Mouse (Mus musculus): ENCODE measurements around the gene D17H6S53E. TPM values are rescaled to one million over a fixed set of nuclear protein-coding genes. Genes with fewer than 3 reads are reported as not detected.
"Not testable (repeated sequence)": the region's sequence is repeated elsewhere in the genome, so short reads cannot be mapped to it uniquely, and the experiment has no call there.

The D17H6S53E gene
- total RNA-seq, 1 experiment from 2014 or later: 6.3 TPM

- no peak for ATAC-seq (replicated peaks; ENCODE audit: low read depth, poor library complexity, severe bottlenecking)
These were observed 25.9 kb upstream of the D17H6S53E start for GRCm38 (mm10) chr17:35100196-35100765.

GRCm38 (mm10) chr17:35101161-35101560 lies 25.0 kb upstream of the D17H6S53E start:
- ATAC-seq (replicated peaks; ENCODE audit: low read depth, poor library complexity, severe bottlenecking): no peak

DNA sequence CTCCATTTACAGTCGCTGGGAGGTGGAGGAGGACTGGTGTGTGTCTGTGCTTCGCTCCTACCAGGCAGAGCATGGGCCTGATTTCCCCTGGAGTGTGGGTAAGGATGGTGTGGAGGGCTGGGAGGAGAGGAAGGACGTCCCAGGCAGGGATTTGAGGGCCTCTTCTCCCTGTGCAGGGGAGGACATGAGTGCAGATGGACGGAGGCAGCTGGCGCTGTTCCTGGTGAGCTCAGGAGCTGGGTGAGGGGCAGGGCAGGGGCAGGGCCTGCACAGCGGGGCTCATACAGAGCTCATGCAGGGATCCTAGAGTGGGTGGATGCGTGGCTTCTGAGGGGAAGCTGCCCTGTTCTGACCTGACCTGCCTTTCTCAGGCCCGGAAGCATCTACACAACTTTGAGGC lies 23.9 kb upstream of the D17H6S53E start:
- no peak for ATAC-seq (replicated peaks; ENCODE audit: low read depth, poor library complexity, severe bottlenecking)

DNA sequence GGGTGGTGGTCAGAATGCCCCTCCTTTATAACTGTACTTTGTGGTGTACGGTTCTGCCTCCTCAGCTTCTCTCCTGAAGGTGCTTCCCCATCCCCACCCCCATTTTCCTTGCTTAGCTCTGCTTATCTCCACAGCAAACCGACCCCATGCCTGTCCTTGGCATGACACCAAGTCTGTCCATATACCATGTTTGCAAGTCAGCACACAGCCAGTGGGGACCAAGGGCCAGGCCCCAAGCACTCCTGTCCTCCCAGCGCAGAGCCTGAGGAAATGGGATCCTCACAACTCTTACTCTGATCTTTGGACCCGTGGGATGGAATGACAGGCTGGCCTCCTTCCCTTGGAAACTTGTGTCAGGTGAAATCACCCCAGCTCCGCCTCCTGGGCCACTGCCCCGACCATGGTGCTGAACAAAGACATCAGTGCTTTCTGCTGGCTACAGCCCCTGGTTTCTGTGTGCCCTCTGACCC lies 22.9 kb upstream of the D17H6S53E start:
- peak; percentile 58 for ATAC-seq (replicated peaks; ENCODE audit: low read depth, poor library complexity, severe bottlenecking)

DNA sequence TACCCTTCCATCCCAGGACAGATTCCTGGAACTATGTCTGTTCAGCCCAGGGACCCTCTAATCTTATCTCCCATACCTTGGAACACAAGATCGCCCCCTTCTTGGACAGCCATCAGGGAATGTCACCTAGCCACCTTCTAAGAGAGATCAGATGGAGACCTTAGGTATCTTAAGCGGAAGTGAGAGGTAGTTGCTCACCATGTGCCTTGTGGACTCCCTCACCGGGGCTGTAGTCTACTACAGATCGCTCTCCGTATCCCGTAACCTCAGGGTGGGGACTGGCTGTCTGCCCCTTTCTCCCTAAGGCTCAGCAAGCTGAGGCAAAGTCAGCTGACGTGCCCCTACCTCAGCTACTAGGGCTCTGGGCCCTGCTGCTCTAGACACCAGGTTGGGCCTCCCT lies 22.1 kb upstream of the D17H6S53E start:
- no peak for ATAC-seq (replicated peaks; ENCODE audit: low read depth, poor library complexity, severe bottlenecking)

DNA sequence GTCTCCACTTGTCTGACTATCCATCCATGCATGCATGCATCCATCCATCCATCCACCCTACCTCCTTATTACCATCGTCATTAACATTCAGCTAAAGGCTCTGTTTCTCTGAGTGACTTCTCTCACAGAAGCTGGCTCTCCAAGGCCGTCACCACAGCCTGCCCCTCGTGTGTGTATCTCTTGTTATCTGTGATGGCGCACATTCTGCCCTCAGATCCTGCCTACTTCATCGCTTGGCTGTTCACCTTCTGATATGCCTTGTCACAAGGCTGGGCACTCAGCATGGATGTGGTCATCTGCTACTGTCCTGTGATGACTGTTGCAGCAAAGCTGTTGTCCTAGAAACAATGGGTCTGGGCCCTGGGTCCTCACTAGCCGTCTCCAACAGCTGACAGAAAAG lies 21.4 kb upstream of the D17H6S53E start:
- peak; percentile 55 for ATAC-seq (replicated peaks; ENCODE audit: low read depth, poor library complexity, severe bottlenecking)

- 0 out of 2 replicates have a peak, but pooled peaks have one; percentile 22 for ATAC-seq (replicated peaks; ENCODE audit: low read depth, poor library complexity, severe bottlenecking)
These were observed 20.3 kb upstream of the D17H6S53E start for GRCm38 (mm10) chr17:35105740-35106389.

GRCm38 (mm10) chr17:35106522-35106921 lies 19.7 kb upstream of the D17H6S53E start:
- no peak for ATAC-seq (replicated peaks; ENCODE audit: low read depth, poor library complexity, severe bottlenecking)

DNA sequence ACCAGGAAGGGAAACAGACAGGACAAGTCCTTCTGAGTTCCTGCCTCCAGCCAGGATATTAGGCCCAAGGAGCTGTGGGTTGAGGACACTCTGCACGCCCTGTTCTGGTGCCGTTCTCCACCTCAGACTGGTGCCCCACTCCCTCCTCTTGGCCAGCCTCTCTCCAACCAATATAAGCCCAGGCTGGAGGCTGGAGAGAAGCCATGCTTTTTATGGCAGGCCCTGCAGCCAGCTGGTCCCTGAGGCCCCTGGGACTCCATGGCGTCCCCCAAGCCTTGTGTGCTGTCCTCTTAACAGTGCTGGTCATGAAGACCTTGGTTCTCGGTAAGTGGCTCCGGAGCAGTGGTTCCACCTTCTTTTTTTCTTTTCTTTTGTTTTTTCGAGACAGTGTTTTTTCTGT lies 18.1 kb upstream of the D17H6S53E start, which contains the start of gene Ly6g5c:
Gene Ly6g5c (plus strand): TSS at position 183 of the 400 bp plus-strand sequence.
- ATAC-seq (replicated peaks; ENCODE audit: low read depth, poor library complexity, severe bottlenecking): no peak

DNA sequence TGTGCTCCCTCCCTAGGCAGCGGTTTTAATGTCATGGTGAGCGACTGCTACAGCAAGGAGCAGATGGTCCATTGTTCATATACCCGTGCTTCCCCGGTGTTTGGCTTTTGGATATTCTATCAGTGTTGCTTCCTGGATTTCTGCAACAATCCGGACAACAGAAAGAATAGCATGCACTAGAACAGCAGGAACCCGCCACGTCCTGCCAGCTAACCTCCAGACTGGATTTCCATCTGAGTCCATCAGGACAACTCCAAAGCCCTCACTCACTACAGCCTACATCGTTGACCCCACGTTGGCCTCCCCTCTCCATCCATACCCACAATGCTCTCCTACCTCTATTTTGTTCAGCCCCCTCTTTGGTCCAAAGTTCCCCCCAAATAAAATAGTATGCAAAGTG lies 14.4 kb upstream of the D17H6S53E start:
- no peak for ATAC-seq (replicated peaks; ENCODE audit: low read depth, poor library complexity, severe bottlenecking)

DNA sequence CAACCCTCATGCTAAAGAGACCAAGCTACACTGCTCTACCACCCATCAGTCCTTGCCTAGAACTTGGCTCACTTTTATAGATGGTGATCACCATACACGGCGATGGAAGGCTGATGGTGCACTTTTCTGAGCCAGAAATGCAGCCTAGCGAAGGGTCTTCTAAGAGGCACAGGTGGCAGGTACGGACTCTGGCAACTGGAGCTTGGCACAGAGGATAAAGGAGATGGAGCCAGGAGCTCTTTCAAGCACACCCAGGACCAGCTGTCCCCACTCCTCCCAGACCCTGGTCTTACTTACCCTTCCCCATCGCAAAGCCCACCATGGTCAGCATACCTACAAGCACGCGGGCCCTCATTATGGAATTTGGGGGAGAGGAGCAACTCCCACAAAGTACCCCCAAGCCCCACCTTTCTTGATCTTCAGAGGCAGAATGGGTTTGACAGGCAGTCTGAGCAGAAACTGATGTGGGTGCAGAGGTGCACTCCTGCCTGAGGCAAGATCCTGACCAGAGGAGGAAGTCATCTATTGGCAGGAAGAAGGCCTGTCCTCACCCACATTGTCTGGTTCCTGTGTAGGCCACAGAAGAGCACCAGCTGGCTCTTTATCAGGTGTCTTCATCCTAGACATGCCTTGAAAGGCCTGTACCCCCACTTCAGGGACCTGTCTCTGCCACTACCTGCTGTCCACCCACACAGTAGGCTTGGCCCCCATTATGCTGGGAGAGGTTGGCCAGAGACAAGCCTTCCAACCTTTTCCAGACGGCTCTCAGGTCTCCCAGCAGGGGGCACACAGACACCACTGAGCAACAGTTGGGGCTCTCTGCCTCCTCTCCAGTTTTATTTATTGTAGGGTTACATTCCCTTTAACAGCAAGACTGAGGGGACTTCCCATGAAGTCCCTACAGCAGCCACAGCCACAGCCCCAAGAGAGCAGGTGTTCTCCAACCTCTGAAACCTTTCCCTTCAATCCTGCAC lies 10.8 kb upstream of the D17H6S53E start, which contains the start of gene Ly6g5b:
Gene Ly6g5b (minus strand): TSS at position 383 of the 974 bp plus-strand sequence.
- ATAC-seq (replicated peaks; ENCODE audit: low read depth, poor library complexity, severe bottlenecking): peak; percentile 71

DNA sequence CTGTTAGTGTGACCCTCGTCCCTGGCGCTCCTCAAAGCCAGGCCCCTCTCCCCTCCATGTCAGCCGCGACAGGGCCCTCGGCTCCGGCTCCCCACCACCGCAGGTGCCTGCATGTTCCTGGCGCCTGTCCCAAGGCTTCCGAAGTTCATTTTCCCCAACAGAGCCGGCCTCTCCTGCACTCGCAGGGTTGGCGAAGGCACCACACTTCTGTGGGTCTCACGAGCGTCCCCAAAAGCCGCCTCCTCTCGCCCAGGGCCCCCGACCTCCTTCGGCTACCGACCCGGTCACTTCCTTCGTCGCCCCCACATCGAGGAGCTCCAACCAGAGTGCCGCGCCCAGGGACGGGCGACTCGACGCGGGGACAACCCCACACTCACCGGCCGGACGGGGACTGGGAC lies 5.4 kb upstream of the D17H6S53E start:
- ATAC-seq (replicated peaks; ENCODE audit: low read depth, poor library complexity, severe bottlenecking): no peak

DNA sequence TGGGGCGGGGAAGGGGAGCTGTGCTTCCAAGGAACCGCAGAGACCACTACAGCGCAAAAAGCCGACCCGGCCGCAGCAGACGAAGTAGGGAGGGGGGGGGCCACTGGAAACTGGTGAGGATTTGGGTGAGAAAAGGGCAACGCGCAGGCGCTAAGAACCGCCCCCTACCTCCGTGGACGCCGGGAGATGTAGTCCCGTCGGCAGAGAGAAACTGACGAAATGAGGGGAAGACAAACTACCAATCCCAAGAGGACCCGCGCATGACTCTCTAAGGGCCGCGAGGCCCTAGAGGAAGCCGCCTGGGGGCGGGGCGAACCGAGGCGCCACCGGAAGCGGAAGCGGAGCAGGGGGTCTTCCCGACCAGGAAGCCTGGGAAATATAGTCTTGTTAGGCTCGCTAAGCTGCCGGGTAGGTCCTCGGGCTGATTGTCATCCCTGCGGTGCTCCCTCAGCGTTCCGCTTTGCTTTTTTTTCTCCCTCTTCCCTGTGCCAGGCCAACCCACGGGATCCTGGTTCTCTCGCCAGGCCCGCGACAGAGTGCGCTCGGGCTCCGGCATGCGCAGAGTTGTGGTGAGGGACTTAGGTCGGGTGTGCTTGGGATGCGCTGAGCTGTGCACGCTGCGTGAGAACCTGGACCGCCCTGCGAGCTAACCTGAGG lies 4.9 kb upstream of the D17H6S53E start, which contains the start of gene Gpank1:
Gene Gpank1 (plus strand): TSS at position 313 of the 657 bp plus-strand sequence.
- ATAC-seq (replicated peaks; ENCODE audit: low read depth, poor library complexity, severe bottlenecking): peak; percentile 92

GRCm38 (mm10) chr17:35121871-35122303 lies 4.3 kb upstream of the D17H6S53E start, which contains the start of gene Csnk2b:
Csnk2b (minus strand) TSS chr17:35122053.
- peak; percentile 12 for ATAC-seq (replicated peaks; ENCODE audit: low read depth, poor library complexity, severe bottlenecking)

GRCm38 (mm10) chr17:35123287-35123686 lies 2.9 kb upstream of the D17H6S53E start:
- ATAC-seq (replicated peaks; ENCODE audit: low read depth, poor library complexity, severe bottlenecking): not testable (repeated sequence)

DNA sequence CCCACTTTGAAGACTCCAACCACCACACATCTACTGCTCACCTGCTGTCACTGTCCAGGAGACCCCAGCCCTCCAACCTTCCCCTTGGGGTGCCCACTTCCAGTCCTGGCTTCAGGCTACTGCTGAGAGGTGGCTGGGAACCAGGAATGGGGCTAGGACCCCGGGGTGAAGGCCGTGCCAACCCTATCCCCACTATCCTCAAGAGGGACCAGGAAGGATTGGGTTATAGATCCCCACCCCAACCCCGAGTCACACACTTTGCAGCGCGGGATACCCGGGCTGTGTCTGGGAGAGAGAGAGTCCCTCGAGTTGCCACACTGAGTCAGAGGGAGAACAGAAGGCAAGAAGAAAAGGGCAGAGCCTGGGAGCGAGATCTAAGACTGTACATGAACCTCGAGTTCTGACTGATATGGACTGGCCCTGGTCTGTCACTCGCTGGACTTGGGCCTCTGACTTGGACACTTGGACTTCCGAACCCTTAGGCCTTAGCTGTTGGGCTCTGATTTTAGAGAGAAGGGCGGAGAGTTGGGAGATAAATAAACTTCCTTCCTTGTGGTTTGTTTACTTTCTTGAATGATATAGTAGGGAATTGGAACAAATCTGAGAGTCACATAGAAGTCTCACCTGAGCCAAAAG lies 1.8 kb upstream of the D17H6S53E start:
- not testable (repeated sequence) for ATAC-seq (replicated peaks; ENCODE audit: low read depth, poor library complexity, severe bottlenecking)

GRCm38 (mm10) chr17:35125081-35125480 lies 1.1 kb upstream of the D17H6S53E start:
- no peak for ATAC-seq (replicated peaks; ENCODE audit: low read depth, poor library complexity, severe bottlenecking)

- ATAC-seq (replicated peaks; ENCODE audit: low read depth, poor library complexity, severe bottlenecking): no peak
These were observed 595 bp upstream of the D17H6S53E start for GRCm38 (mm10) chr17:35125578-35125977.

DNA sequence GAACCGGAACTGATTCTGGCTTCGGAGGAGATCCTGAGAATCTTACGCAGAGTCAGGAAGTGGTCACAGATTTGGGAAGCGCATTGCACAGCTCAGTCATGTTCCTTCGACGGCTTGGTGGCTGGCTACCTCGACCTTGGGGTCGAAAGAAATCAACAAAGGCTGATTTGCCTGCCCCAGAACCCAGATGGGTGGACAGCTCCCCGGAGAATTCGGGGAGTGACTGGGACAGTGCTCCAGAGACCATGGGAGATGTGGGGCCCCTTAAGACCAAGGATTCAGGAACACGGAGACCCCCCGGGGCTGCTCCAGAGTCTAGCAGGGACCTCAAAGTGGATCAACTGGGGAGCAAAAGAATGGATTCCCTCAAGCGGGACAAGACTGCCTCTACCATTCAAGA lies 844 bp downstream of the D17H6S53E start:
- ATAC-seq (replicated peaks; ENCODE audit: low read depth, poor library complexity, severe bottlenecking): no peak
